Mouse (Mus musculus): ENCODE data around the gene Adamts16.

Adamts16 gene

GRCm38 (mm10) chr13:70713331-70713730 lies 128.3 kb downstream of the Adamts16 start:
- no peak for DNase-seq (ENCODE audit: low read depth)

GRCm38 (mm10) chr13:70707158-70707854 lies 134.3 kb downstream of the Adamts16 start:
- DNase-seq (ENCODE audit: low read depth) = peak; percentile 7

GRCm38 (mm10) chr13:70702904-70703303 lies 138.7 kb downstream of the Adamts16 start:
- DNase-seq (ENCODE audit: low read depth) = no peak

- DNase-seq (ENCODE audit: low read depth) = no peak
Measured at GRCm38 (mm10) chr13:70698812-70699387, 142.7 kb downstream of the Adamts16 start.

GRCm38 (mm10) chr13:70689452-70689960 lies 152.1 kb downstream of the Adamts16 start:
- no peak for DNase-seq (ENCODE audit: low read depth)

- DNase-seq (ENCODE audit: low read depth) = no peak
Measured at GRCm38 (mm10) chr13:70685825-70686224, 155.8 kb downstream of the Adamts16 start.

- DNase-seq (ENCODE audit: low read depth) = no peak
Measured at GRCm38 (mm10) chr13:70684976-70685609, 156.5 kb downstream of the Adamts16 start.

- DNase-seq (ENCODE audit: low read depth) = no peak
Measured at GRCm38 (mm10) chr13:70681411-70682183, 160.0 kb downstream of the Adamts16 start.

- DNase-seq (ENCODE audit: low read depth) = no peak
Measured at GRCm38 (mm10) chr13:70680316-70680715, 161.3 kb downstream of the Adamts16 start.

Measured in c-Kit-positive CD71-positive TER-119-negative erythroid progenitor cells, embryonic 14.5 days (primary cell).